Mouse (Mus musculus) hindbrain, embryonic 12.5 days (tissue): ENCODE measurements around the gene Osbpl2. TPM values are rescaled to one million over a fixed set of nuclear protein-coding genes. Genes with fewer than 3 reads are reported as not detected.

Experiments used
- ATAC-seq: fragments of 200-750 bp; cut with Nextera tagmentation; 2 replicates; pipeline ENCODE4 v1.8.0; 2017; ENCODE audit warnings: moderate TSS enrichment; ENCODE audit not compliant: low FRiP score
- H3K27ac ChIP-seq: fragments of 300-500 bp; sonication (generic); 2 replicates; pipeline ENCODE4 v1.5.1; 2016; ENCODE audit warnings: mild to moderate bottlenecking
- H3K27me3 ChIP-seq: fragments of 300-500 bp; sonication (generic); 2 replicates; pipeline ENCODE4 v1.6.1; 2016; ENCODE audit warnings: mild to moderate bottlenecking
- H3K36me3 ChIP-seq: fragments of 300-500 bp; sonication (generic); 2 replicates; pipeline ENCODE4 v1.6.1; 2016; ENCODE audit warnings: mild to moderate bottlenecking
- H3K4me1 ChIP-seq: fragments of 300-500 bp; sonication (generic); 2 replicates; pipeline ENCODE4 v1.6.1; 2016
- H3K4me2 ChIP-seq: fragments of 300-500 bp; sonication (generic); replicated peaks from 2 replicates; pipeline ENCODE4 v1.6.1; 2016; ENCODE audit warnings: mild to moderate bottlenecking
- H3K4me3 ChIP-seq: fragments of 300-500 bp; sonication (generic); 2 replicates; pipeline ENCODE4 v1.5.1; 2016; ENCODE audit warnings: mild to moderate bottlenecking
- H3K9ac ChIP-seq: fragments of 300-500 bp; sonication (generic); 2 replicates; pipeline ENCODE4 v1.6.1; 2016; ENCODE audit warnings: mild to moderate bottlenecking, moderate library complexity
- H3K9me3 ChIP-seq: fragments of 300-500 bp; sonication (generic); replicated peaks from 2 replicates; pipeline ENCODE4 v1.6.1; 2016; ENCODE audit warnings: mild to moderate bottlenecking
- WGBS: fragments of 180-500 bp; shearing (Covaris S2); methylation state at CpG from one replicate; pipeline ENCODE4 v1.1.7; 2016; 5-methylcytosine and 5-hydroxymethylcytosine counted together
- polyA plus RNA-seq: library from polyadenylated mRNA; unstranded; fragments of >200 nt; fragmentation: Nextera tagmentation; extraction: Ambion mirVana; gene quantifications from 2 replicates; pipeline ENCODE4 v1.2.1, GENCODE M21; 2016

The Osbpl2 gene
- polyA plus RNA-seq, 1 experiment from 2014 or later = 52.2 TPM

- Histone ChIP-seq H3K9ac (no peak overlapping the region), H3K9me3 (no peaks in the 10 kb centered on the region), H3K4me2 (no peak overlapping the region), H3K36me3 (peaks cover 29% of the 10 kb centered on the region), H3K27me3 (no peaks in the 10 kb centered on the region), H3K27ac (no peak overlapping the region), H3K4me3 (no peak overlapping the region), H3K4me1 (no peaks in the 10 kb centered on the region)
- no peak for ATAC-seq
- 95% methylated on average over 4 of the region's 4 CpGs for WGBS
Observed at GRCm38 (mm10) chr2:180087472-180087871, 31.6 kb upstream of the Osbpl2 start.

DNA sequence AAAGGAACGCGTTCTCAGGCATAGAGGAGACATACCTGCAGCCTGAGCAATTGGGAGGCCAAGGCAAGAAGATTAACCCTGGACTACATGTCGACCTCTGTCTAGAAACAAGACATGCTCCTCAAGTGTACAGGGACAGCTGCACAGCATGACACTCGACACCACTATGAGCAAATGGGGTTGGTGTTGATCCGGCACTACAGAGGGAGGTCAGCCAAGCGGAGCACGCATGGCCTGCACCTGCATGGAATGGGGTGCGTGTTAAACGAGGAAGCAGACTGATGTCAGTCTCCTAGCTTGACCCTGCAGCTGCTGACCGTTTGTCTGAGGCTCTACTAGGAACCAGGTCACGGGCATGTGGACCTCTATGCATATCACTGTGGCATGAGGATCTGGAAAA, 28.8 kb upstream of the Osbpl2 start:
- H3K9me3 ChIP-seq = no peaks in the 10 kb centered on the region
- ATAC-seq = no peak
- H3K4me2 ChIP-seq = no peak overlapping the region
- H3K4me3 ChIP-seq = no peak overlapping the region
- no peak overlapping the region for H3K9ac ChIP-seq
- 63% methylated on average over 11 of the region's 11 CpGs for WGBS
- H3K27ac ChIP-seq = no peak overlapping the region
- no peaks in the 10 kb centered on the region for H3K27me3 ChIP-seq
- no peaks in the 10 kb centered on the region for H3K4me1 ChIP-seq
- H3K36me3 ChIP-seq = peaks cover 13% of the 10 kb centered on the region

GRCm38 (mm10) chr2:180095711-180096110, 23.4 kb upstream of the Osbpl2 start:
- Histone ChIP-seq H3K27me3 (peaks cover 31% of the 10 kb centered on the region), H3K27ac (no peak overlapping the region), H3K36me3 (no peaks in the 10 kb centered on the region), H3K9me3 (no peaks in the 10 kb centered on the region), H3K4me3 (no peak overlapping the region), H3K4me1 (peaks cover 24% of the 10 kb centered on the region), H3K4me2 (no peak overlapping the region), H3K9ac (no peak overlapping the region)
- 29% methylated on average over 5 of the region's 5 CpGs for WGBS
- ATAC-seq = peak; percentile 29; the same call in 1 of the 2 replicates

DNA sequence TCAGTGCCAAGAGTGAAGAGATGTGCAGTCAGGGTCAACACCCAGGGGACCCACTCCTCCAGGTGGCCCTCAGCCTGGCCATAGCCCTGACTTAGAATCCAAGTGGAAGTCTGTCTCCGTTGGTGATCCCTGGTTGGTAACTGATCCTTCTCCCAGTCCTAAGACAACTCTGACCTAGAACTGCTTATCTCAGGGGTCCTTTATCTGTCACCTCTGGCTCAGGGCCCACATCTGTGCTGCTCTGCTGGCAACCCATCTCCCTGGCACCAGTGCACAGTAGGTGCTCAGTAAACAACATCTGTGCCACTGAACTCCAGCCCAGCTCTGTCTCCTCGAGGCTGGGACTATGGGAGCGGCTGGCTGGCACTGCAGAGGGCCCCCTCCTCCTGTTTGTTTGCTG, 21.5 kb upstream of the Osbpl2 start:
- no peak overlapping the region for H3K4me2 ChIP-seq
- peaks cover 49% of the 10 kb centered on the region for H3K27me3 ChIP-seq
- no peak overlapping the region for H3K27ac ChIP-seq
- WGBS = 47% methylated on average over 3 of the region's 3 CpGs
- peaks cover 26% of the 10 kb centered on the region for H3K4me1 ChIP-seq
- no peaks in the 10 kb centered on the region for H3K9me3 ChIP-seq
- no peak overlapping the region for H3K9ac ChIP-seq
- no peaks in the 10 kb centered on the region for H3K36me3 ChIP-seq
- no peak overlapping the region for H3K4me3 ChIP-seq
- no peak for ATAC-seq

DNA sequence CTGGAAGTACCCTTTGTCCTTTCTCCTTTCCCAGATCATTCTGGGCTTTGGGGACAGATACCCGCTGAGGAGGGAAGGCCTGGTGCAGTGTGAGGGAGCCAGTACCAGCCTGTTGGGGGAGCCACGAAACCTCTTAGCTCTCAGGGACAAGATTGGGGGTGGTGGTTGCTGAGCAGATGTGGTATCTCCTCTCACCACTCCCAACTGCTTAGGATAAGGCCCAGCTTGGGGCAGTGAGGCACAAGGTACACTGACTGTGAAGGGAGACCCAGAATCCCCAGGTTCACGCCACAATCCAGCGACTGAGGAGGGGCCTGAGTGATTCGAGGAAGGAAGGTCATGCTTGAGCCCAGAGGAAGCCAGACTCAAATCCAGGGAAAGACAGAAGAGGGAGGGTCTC, 20.9 kb upstream of the Osbpl2 start:
- H3K9me3 ChIP-seq = no peaks in the 10 kb centered on the region
- H3K27ac ChIP-seq = no peak overlapping the region
- 41% methylated on average over 5 of the region's 5 CpGs for WGBS
- no peak for ATAC-seq
- H3K4me1 ChIP-seq = peaks cover 32% of the 10 kb centered on the region
- H3K9ac ChIP-seq = no peak overlapping the region
- H3K36me3 ChIP-seq = no peaks in the 10 kb centered on the region
- H3K4me2 ChIP-seq = no peak overlapping the region
- no peak overlapping the region for H3K4me3 ChIP-seq
- peaks cover 55% of the 10 kb centered on the region for H3K27me3 ChIP-seq

DNA sequence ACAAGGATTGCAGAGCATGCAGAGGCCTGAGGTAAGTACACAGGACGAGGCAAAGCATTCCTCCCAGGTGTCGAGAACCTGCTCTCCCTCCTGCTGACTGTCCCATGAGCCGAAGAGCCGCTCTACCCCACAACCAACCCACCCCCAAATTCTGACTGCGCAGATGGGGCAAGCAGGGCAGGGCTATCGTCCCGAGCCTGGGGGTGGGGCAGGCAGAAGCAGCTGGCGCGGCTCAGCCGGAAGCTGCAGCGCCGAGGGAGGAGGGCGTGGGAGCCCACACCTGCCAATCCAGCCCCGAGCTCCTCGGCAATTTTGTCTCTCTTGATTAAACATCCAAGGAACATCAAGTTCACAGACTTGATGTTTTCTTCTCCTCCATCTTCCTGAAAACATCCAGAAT, 19.6 kb upstream of the Osbpl2 start:
- H3K27me3 ChIP-seq = peaks cover 69% of the 10 kb centered on the region
- ATAC-seq = no peak
- H3K4me3 ChIP-seq = no peak overlapping the region
- H3K9me3 ChIP-seq = no peaks in the 10 kb centered on the region
- H3K9ac ChIP-seq = no peak overlapping the region
- 0 out of 2 replicates have a peak overlapping the region, but pooled peaks have one; percentile 3 for H3K4me2 ChIP-seq
- H3K27ac ChIP-seq = no peak overlapping the region
- whole genome bisulfite sequencing = 7% methylated on average over 15 of the region's 15 CpGs
- peaks cover 40% of the 10 kb centered on the region for H3K4me1 ChIP-seq
- no peaks in the 10 kb centered on the region for H3K36me3 ChIP-seq

DNA sequence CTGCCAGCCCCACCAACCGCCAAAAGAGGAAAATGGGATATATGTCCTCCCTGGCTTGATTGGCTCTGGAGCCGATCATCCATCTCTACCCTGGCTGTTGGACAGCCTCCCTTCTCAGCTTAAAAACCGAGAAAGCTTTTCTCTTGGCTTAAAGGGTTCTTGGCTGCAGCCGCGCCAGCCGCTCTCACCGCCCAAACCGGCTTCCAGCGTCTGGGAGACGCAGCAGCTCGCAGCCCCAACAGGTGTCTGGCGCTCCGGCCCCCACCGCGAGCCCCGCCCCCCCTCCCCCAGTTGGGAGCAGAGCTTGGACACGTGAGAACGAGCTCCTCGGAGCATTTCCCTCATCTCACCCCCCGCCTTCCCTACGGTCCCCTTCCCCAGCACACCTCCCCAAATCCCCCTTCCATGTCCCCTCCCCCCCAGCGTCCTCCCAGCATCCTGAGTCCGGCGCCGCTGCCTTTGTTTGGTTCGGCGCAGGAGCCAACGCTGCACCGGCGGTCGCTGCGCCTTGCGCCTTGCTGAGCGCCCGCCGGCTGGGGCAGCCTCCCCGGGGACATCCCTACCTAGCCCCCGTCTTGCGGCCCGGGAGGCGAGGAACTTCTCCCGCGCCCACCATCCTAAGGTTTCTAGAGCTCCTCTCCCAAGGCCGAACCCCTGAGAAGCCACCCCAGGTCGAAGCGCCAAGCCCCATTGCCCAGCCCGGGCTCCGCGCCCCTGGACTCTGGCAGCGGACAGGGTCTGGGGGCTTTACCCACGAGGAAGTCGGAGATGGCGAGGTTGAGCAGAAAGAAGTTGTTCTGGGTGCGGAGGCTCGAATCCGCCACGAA, 15.7 kb upstream of the Osbpl2 start:
- no peaks in the 10 kb centered on the region for H3K9me3 ChIP-seq
- 0 out of 2 replicates have a peak overlapping the region, but pooled peaks have one; percentile 44 for H3K27ac ChIP-seq
- peak overlapping the region; percentile 59 for H3K9ac ChIP-seq
- no peaks in the 10 kb centered on the region for H3K36me3 ChIP-seq
- no peak; the same call in 1 of the 2 replicates for ATAC-seq
- peak overlapping the region; percentile 85 for H3K4me2 ChIP-seq
- H3K4me3 ChIP-seq = peak overlapping the region; percentile 54
- H3K27me3 ChIP-seq = peaks cover 73% of the 10 kb centered on the region
- peaks cover 47% of the 10 kb centered on the region for H3K4me1 ChIP-seq
- WGBS = 2% methylated on average over 56 of the region's 57 CpGs

DNA sequence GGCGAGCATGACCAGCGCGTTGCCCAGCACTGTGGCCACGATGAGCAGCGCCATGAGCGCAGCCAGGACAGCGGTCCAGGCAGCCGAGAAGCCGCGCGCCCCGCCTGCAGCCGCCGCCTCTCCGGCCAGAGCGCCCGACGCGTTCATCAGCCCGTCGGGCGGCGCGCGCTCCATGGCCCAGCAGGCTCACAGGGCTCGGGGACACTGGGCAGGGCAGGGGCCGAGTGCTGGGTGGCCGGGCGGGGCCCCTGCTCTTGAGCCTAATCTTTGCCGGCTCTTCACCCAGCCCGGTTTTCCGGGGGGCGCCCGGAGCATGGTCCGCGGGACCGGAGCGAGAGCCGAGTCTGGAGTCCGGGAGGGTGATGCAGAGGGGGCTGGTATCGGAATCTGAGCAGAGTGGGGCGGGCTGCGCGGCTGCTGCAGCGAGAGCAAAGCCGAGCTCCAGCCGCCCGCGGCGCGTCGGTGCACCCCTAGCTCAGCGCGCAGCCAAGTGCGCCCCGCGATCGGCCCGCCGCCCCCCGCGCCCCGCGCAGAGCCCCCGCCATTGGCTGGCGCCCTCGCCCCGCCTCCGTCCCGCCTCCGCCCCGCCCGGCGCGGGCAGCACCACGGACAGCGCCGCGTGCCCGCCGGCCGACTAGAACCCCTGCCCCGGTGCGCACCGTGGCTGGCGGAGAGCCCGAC, 15.0 kb upstream of the Osbpl2 start, which contains the start of gene Hrh3:
Gene Hrh3 (minus strand): TSS at position 511 of the 681 bp plus-strand sequence.
- no peaks in the 10 kb centered on the region for H3K9me3 ChIP-seq
- peaks cover 43% of the 10 kb centered on the region for H3K4me1 ChIP-seq
- peak; percentile 70 for ATAC-seq
- peaks cover 65% of the 10 kb centered on the region for H3K27me3 ChIP-seq
- H3K27ac ChIP-seq = 0 out of 2 replicates have a peak within 1 kb of the TSS, but pooled peaks have one; percentile 44
- WGBS = 0% methylated on average over 60 of the region's 87 CpGs
- peak within 1 kb of the TSS; percentile 54 for H3K4me3 ChIP-seq
- H3K9ac ChIP-seq = peak within 1 kb of the TSS; percentile 59
- peak within 1 kb of the TSS; percentile 85 for H3K4me2 ChIP-seq
- H3K36me3 ChIP-seq = no peaks in the 10 kb centered on the region

DNA sequence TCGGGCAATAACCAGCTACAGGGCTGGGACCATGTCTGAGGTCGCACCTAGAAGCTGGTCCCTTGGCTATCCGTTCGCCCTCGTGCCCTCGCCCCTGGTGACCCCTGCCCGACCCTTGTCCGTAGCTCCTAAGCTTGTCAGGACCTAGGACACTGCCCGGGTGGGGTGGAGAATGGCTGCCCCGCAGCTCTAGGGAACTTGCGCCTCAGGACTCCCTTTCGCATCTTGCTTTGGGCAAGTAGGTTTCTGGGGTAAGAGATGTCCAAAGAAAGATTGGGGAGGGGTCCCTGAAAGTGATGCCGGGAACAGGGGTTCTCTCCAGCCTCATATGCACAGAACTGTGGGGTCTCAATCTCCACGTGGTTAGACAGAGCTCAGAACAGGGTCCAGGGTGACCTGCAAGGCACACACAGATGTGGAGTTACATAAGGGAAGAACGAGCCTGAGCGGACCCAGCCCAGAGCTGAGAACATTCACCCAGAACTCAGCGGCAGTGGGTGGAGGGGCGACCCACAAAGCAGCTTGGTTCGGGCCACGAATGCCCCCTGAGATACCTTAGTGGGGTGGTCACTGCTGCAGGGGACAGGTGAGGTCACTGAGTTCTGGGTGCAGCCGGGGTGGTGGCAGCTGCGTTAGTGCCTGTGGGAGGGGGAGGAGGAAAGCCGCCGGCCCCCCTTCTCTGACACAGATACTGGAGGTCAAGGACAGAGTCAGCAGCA, 14.3 kb upstream of the Osbpl2 start:
- WGBS = 9% methylated on average over 24 of the region's 24 CpGs
- peak overlapping the region; percentile 59 for H3K9ac ChIP-seq
- 0 out of 2 replicates have a peak, but pooled peaks have one; percentile 3 for ATAC-seq

GRCm38 (mm10) chr2:180105441-180106190, 13.5 kb upstream of the Osbpl2 start:
- H3K9me3 ChIP-seq = no peaks in the 10 kb centered on the region
- H3K4me3 ChIP-seq = peak overlapping the region; percentile 54; the same call in 1 of the 2 replicates
- no peak overlapping the region for H3K27ac ChIP-seq
- ATAC-seq = no peak
- peaks cover 62% of the 10 kb centered on the region for H3K27me3 ChIP-seq
- H3K9ac ChIP-seq = no peak overlapping the region
- H3K4me1 ChIP-seq = peaks cover 29% of the 10 kb centered on the region
- 26% methylated on average over 8 of the region's 8 CpGs for WGBS
- H3K36me3 ChIP-seq = no peaks in the 10 kb centered on the region
- H3K4me2 ChIP-seq = 0 out of 2 replicates have a peak overlapping the region, but pooled peaks have one; percentile 85

More for the DNA sequence above, 14.3 kb upstream of the Osbpl2 start:
- Histone ChIP-seq H3K36me3 (no peaks in the 10 kb centered on the region), H3K27me3 (peaks cover 64% of the 10 kb centered on the region), H3K4me1 (peaks cover 36% of the 10 kb centered on the region), H3K9me3 (no peaks in the 10 kb centered on the region), H3K4me2 (peak overlapping the region; percentile 85), H3K4me3 (peak overlapping the region; percentile 54), H3K27ac (no peak overlapping the region)

- no peak overlapping the region for H3K9ac ChIP-seq
- peaks cover 29% of the 10 kb centered on the region for H3K4me1 ChIP-seq
- ATAC-seq = no peak
- peaks cover 47% of the 10 kb centered on the region for H3K27me3 ChIP-seq
- no peak overlapping the region for H3K27ac ChIP-seq
- no peak overlapping the region for H3K4me3 ChIP-seq
- no peak overlapping the region for H3K4me2 ChIP-seq
- H3K9me3 ChIP-seq = no peaks in the 10 kb centered on the region
- H3K36me3 ChIP-seq = no peaks in the 10 kb centered on the region
- WGBS = 68% methylated on average over 4 of the region's 4 CpGs
Observed at GRCm38 (mm10) chr2:180107081-180107480, 12.0 kb upstream of the Osbpl2 start.
